11 mouse cellular contexts compared by ENCODE assay signal in genomic region chr3:98564894-98565293, GRCm38 (mm10). TPM values are rescaled to one million over a fixed set of nuclear protein-coding genes. Genes with fewer than 3 reads are reported as not detected.
"Had no signal": no experiment of that assay in that cellular context is flagged by ENCODE, and none has a peak within 500 bp of the region (broad histone marks: within the 10 kb centered on the region; RNA-seq: fewer than 3 reads in every experiment).

No protein-coding gene starts in this region.

RNA-seq across cellular contexts. Expression of gene Gm10681, which starts 23.7 kb away (rescaled TPM):
- polyA plus RNA-seq: neural tube, embryonic 13.5 days; neural tube, embryonic 14.5 days; small intestine, adult 2 months; spleen, adult 2 months; stomach, embryonic 14.5 days; stomach, embryonic 15.5 days; stomach, embryonic 16.5 days; stomach, postnatal 0 days; thymus, postnatal 0 days; urinary bladder, adult 2 months had no signal

RNA-seq across cellular contexts. Expression of gene Hsd3b4, which starts 54.6 kb away (rescaled TPM):
- polyA plus RNA-seq: neural tube, embryonic 13.5 days; neural tube, embryonic 14.5 days; neural tube, embryonic 15.5 days; small intestine, adult 2 months; spleen, adult 2 months; stomach, embryonic 14.5 days; stomach, embryonic 15.5 days; stomach, embryonic 16.5 days; stomach, postnatal 0 days; thymus, postnatal 0 days; urinary bladder, adult 2 months had no signal
